Mouse (Mus musculus) heart, postnatal 0 days (tissue): ENCODE measurements around the gene Sun1. TPM values are rescaled to one million over a fixed set of nuclear protein-coding genes. Genes with fewer than 3 reads are reported as not detected.

Source experiments
- ATAC-seq: fragments of 200-750 bp; cut with Nextera tagmentation; 2 replicates; pipeline ENCODE4 v1.8.0; 2017; ENCODE audit warnings: low read depth, moderate number of reproducible peaks, moderate library complexity; ENCODE audit not compliant: insufficient read depth
- DNase-seq: peaks from one replicate; pipeline ENCODE4 v3.0.0-alpha.2; 2016; ENCODE audit warnings: low spot score
- H3K27ac ChIP-seq: fragments of 300-500 bp; sonication (generic); 2 replicates; pipeline ENCODE4 v1.5.1; 2014; ENCODE audit warnings: low read depth, mild to moderate bottlenecking
- H3K27me3 ChIP-seq: fragments of 300-500 bp; sonication (generic); 2 replicates; pipeline ENCODE4 v1.6.1; 2014; ENCODE audit warnings: low read length, mixed read lengths; ENCODE audit not compliant: control insufficient read depth, insufficient read depth
- H3K36me3 ChIP-seq: fragments of 300-500 bp; sonication (generic); replicated peaks from 2 replicates; pipeline ENCODE4 v1.6.1; 2014; ENCODE audit warnings: low read length, mixed read lengths; ENCODE audit not compliant: control insufficient read depth, insufficient read depth
- H3K4me1 ChIP-seq: fragments of 300-500 bp; sonication (generic); 2 replicates; pipeline ENCODE4 v1.6.1; 2014; ENCODE audit warnings: antibody characterized with exemption; ENCODE audit not compliant: control insufficient read depth, insufficient read depth
- H3K4me2 ChIP-seq: fragments of 300-500 bp; sonication (generic); 2 replicates; pipeline ENCODE4 v1.6.1; 2014; ENCODE audit warnings: low read depth, mild to moderate bottlenecking, low read length, moderate library complexity
- H3K4me3 ChIP-seq: fragments of 300-500 bp; sonication (generic); 2 replicates; pipeline ENCODE4 v1.5.1; 2014; ENCODE audit warnings: low read depth, low read length
- H3K9ac ChIP-seq: fragments of 300-500 bp; sonication (generic); replicated peaks from 2 replicates; pipeline ENCODE4 v1.6.1; 2014; ENCODE audit warnings: low read depth, low read length, mixed read lengths
- H3K9me3 ChIP-seq: fragments of 300-500 bp; sonication (generic); replicated peaks from 2 replicates; pipeline ENCODE4 v1.6.1; 2016; ENCODE audit warnings: low read length; ENCODE audit not compliant: control insufficient read depth
- CTCF ChIP-seq: IDR thresholded peaks from 2 replicates; pipeline ENCODE4 v1.5.1; 2016; ENCODE audit warnings: antibody characterized with exemption, control low read depth, low read depth
- EP300 ChIP-seq: IDR thresholded peaks from 2 replicates; pipeline ENCODE4 v1.6.1; 2016; ENCODE audit warnings: antibody characterized with exemption, low read depth
- WGBS: fragments of 180-500 bp; shearing (Covaris S2); extraction: QIAGEN DNeasy Blood & Tissue Kit; methylation state at CpG from one replicate; pipeline ENCODE4 v1.1.7; 2014; 5-methylcytosine and 5-hydroxymethylcytosine counted together
- polyA plus RNA-seq: library from polyadenylated mRNA; unstranded; fragments of >200 nt; fragmentation: Nextera tagmentation; extraction: Ambion mirVana; gene quantifications from 2 replicates; pipeline ENCODE4 v1.2.1, GENCODE M21; 2015
- total RNA-seq: library from RNA; depleted of rRNA; stranded (reverse); fragments of >200 nt; gene quantifications from 2 replicates; pipeline ENCODE4 v1.2.3, GENCODE M21; 2014; ENCODE audit warnings: low replicate concordance

Sun1 gene
- total and polyA plus RNA-seq, 2 experiments from 2014 or later: 22.4 to 71.5 TPM

GRCm38 (mm10) chr5:139208183-139208582 lies 7.7 kb downstream of the Sun1 start:
- no peak overlapping the region for H3K9ac ChIP-seq
- peaks cover 9% of the 10 kb centered on the region for H3K36me3 ChIP-seq
- H3K27ac ChIP-seq: no peak overlapping the region
- no peaks in the 10 kb centered on the region for H3K4me1 ChIP-seq
- no peak overlapping the region for H3K4me2 ChIP-seq
- no peak for TF ChIP-seq EP300
- no peak for TF ChIP-seq CTCF
- H3K9me3 ChIP-seq: no peaks in the 10 kb centered on the region
- H3K4me3 ChIP-seq: no peak overlapping the region
- no peaks in the 10 kb centered on the region for H3K27me3 ChIP-seq
- ATAC-seq (no peak), DNase-seq (no peak)

GRCm38 (mm10) chr5:139208871-139209684 lies 8.6 kb downstream of the Sun1 start:
- 84% methylated on average over 10 of the region's 10 CpGs for WGBS
- Histone ChIP-seq H3K27me3 (no peaks in the 10 kb centered on the region), H3K4me3 (no peak overlapping the region), H3K4me1 (no peaks in the 10 kb centered on the region), H3K36me3 (peaks cover 9% of the 10 kb centered on the region), H3K9me3 (no peaks in the 10 kb centered on the region), H3K27ac (no peak overlapping the region), H3K9ac (no peak overlapping the region), H3K4me2 (no peak overlapping the region)
- TF ChIP-seq EP300 (no peak), CTCF (peak; percentile 61)
- DNase-seq (no peak), ATAC-seq (no peak)

- 92% methylated on average over 7 of the region's 7 CpGs for WGBS
- DNase-seq (no peak), ATAC-seq (no peak)
- Histone ChIP-seq H3K9ac (no peak overlapping the region), H3K4me1 (no peaks in the 10 kb centered on the region), H3K36me3 (peaks cover 9% of the 10 kb centered on the region), H3K4me3 (no peak overlapping the region), H3K27ac (no peak overlapping the region), H3K4me2 (no peak overlapping the region), H3K27me3 (no peaks in the 10 kb centered on the region), H3K9me3 (no peaks in the 10 kb centered on the region)
- TF ChIP-seq CTCF (no peak), EP300 (no peak)
Measured at GRCm38 (mm10) chr5:139209685-139210026, 9.2 kb downstream of the Sun1 start.

GRCm38 (mm10) chr5:139211737-139212385 lies 11.4 kb downstream of the Sun1 start:
- Histone ChIP-seq H3K4me2 (no peak overlapping the region), H3K4me1 (no peaks in the 10 kb centered on the region), H3K9ac (no peak overlapping the region), H3K36me3 (peaks cover 16% of the 10 kb centered on the region), H3K27ac (no peak overlapping the region), H3K27me3 (no peaks in the 10 kb centered on the region), H3K9me3 (no peaks in the 10 kb centered on the region), H3K4me3 (no peak overlapping the region)
- DNase-seq (no peak), ATAC-seq (no peak)
- TF ChIP-seq EP300 (no peak), CTCF (no peak)
- WGBS: 66% methylated on average over 11 of the region's 11 CpGs

- H3K27ac ChIP-seq: no peak overlapping the region
- no peak for DNase-seq
- no peak for ATAC-seq
- H3K9ac ChIP-seq: no peak overlapping the region
- no peaks in the 10 kb centered on the region for H3K4me1 ChIP-seq
- no peak overlapping the region for H3K4me2 ChIP-seq
- H3K9me3 ChIP-seq: no peaks in the 10 kb centered on the region
- TF ChIP-seq CTCF (no peak), EP300 (no peak)
- no peaks in the 10 kb centered on the region for H3K27me3 ChIP-seq
- H3K4me3 ChIP-seq: no peak overlapping the region
- peaks cover 16% of the 10 kb centered on the region for H3K36me3 ChIP-seq
Measured at GRCm38 (mm10) chr5:139214298-139214697, 13.9 kb downstream of the Sun1 start.
